13 mouse cellular contexts compared by ENCODE assay signal in genomic region chr11:107454546-107455462, GRCm38 (mm10). TPM values are rescaled to one million over a fixed set of nuclear protein-coding genes. Genes with fewer than 3 reads are reported as not detected.
DNase-seq lines count a peak whose midpoint lies in the region; ATAC-seq and TF ChIP-seq lines count a peak whose summit lies in the region.
"Had no signal": no experiment of that assay in that cellular context is flagged by ENCODE, and none has a peak within 500 bp of the region (broad histone marks: within the 10 kb centered on the region; RNA-seq: fewer than 3 reads in every experiment).

No protein-coding gene starts in this region.

- no peaks in the 10 kb centered on the region for H3K36me3 ChIP-seq in heart, embryonic 11.5 days (ENCODE audit: control insufficient read depth, insufficient read depth, low read length)
- peaks cover 4% of the 10 kb centered on the region; the same call in 1 of the 2 replicates for H3K36me3 ChIP-seq in liver, embryonic 11.5 days (ENCODE audit: control insufficient read depth, insufficient read depth, low read length)
- H3K36me3 ChIP-seq in stomach, postnatal 0 days (ENCODE audit: control insufficient read depth, insufficient read depth, low read length) = no peaks in the 10 kb centered on the region

- WGBS in heart, embryonic 11.5 days (ENCODE audit: insufficient replicate concordance) = 57% methylated on average over 16 of the region's 19 CpGs
- WGBS in liver, embryonic 11.5 days = 46% methylated on average over 16 of the region's 19 CpGs
- 32% methylated on average over 16 of the region's 19 CpGs for WGBS in stomach, postnatal 0 days

- no peak for TF ChIP-seq EP300 in stomach, postnatal 0 days (optimal IDR thresholded peaks at IDR 0.05)

- ATAC-seq in heart, embryonic 11.5 days (replicated peaks; ENCODE audit: insufficient number of reproducible peaks, low FRiP score, low TSS enrichment) = no peak
- ATAC-seq in liver, embryonic 11.5 days (replicated peaks; ENCODE audit: low FRiP score) = peak; percentile 37
- ATAC-seq in stomach, postnatal 0 days (ENCODE audit: low FRiP score, low TSS enrichment) = no peak
- ATAC-seq in inflammation-experienced regulatory T-cells, adult 6 months = no peak
- ATAC-seq in megakaryocyte-erythroid progenitor cell, adult 5-6 weeks (replicated peaks; ENCODE audit: low FRiP score, low TSS enrichment, poor library complexity, severe bottlenecking) = no peak

- no peak for DNase-seq in heart, adult 18-20 months
- peak; percentile 16 for DNase-seq in right cerebral cortex, postnatal 14 days
- no peak for DNase-seq in right cerebral cortex, postnatal 10 days (ENCODE audit: low spot score in 2 of 2)
- DNase-seq in liver, embryonic 11.5 days (ENCODE audit: low spot score) = no peak
- DNase-seq in stomach, postnatal 0 days (ENCODE audit: low spot score) = peak; percentile 50
- DNase-seq: cerebellum, adult 11-12 months; gastrocnemius, postnatal 36 days; retina, postnatal 1 day had no signal

- no peak overlapping the region for H3K27ac ChIP-seq in heart, embryonic 11.5 days (ENCODE audit: low read depth, low read length)
- H3K27ac ChIP-seq in liver, embryonic 11.5 days (ENCODE audit: low read depth, low read length) = no peak overlapping the region
- no peak overlapping the region for H3K27ac ChIP-seq in stomach, postnatal 0 days (replicated peaks)
- H3K27ac ChIP-seq: limb, embryonic 13.5 days had no signal

- H3K4me2 ChIP-seq in heart, embryonic 11.5 days = peak overlapping the region; percentile 22; the same call in 1 of the 2 replicates
- peak overlapping the region; percentile 57 for H3K4me2 ChIP-seq in liver, embryonic 11.5 days
- H3K4me2 ChIP-seq in stomach, postnatal 0 days (replicated peaks; ENCODE audit: low read depth) = peak overlapping the region; percentile 32
- H3K4me2 ChIP-seq: limb, embryonic 13.5 days had no signal

- no peak overlapping the region for H3K4me3 ChIP-seq in heart, embryonic 11.5 days (ENCODE audit: low read depth, low read length)
- peak overlapping the region; percentile 14; the same call in 1 of the 2 replicates for H3K4me3 ChIP-seq in liver, embryonic 11.5 days (ENCODE audit: low read depth, low read length)
- peak overlapping the region; percentile 10; the same call in 1 of the 2 replicates for H3K4me3 ChIP-seq in stomach, postnatal 0 days (ENCODE audit: low read depth, low read length)
- H3K4me3 ChIP-seq: limb, embryonic 13.5 days had no signal

- H3K4me1 ChIP-seq in heart, embryonic 11.5 days (ENCODE audit: control insufficient read depth, insufficient read depth, low read length) = peaks cover 11% of the 10 kb centered on the region
- peaks cover 31% of the 10 kb centered on the region for H3K4me1 ChIP-seq in liver, embryonic 11.5 days (replicated peaks; ENCODE audit: control insufficient read depth, insufficient read depth, low read length)
- H3K4me1 ChIP-seq in stomach, postnatal 0 days (replicated peaks; ENCODE audit: control insufficient read depth, insufficient read depth) = no peaks in the 10 kb centered on the region

- no peak overlapping the region for H3K9ac ChIP-seq in heart, embryonic 11.5 days (ENCODE audit: low read depth, low read length)
- peak overlapping the region; percentile 17; the same call in 1 of the 2 replicates for H3K9ac ChIP-seq in liver, embryonic 11.5 days (ENCODE audit: low read depth, low read length)
- H3K9ac ChIP-seq in stomach, postnatal 0 days (ENCODE audit: low read length) = no peak overlapping the region
- H3K9ac ChIP-seq: limb, embryonic 13.5 days had no signal

- no peaks in the 10 kb centered on the region for H3K9me3 ChIP-seq in heart, embryonic 11.5 days (replicated peaks; ENCODE audit: control insufficient read depth, low read length)
- no peaks in the 10 kb centered on the region for H3K9me3 ChIP-seq in liver, embryonic 11.5 days (ENCODE audit: control insufficient read depth, low read length)
- H3K9me3 ChIP-seq in stomach, postnatal 0 days (ENCODE audit: control insufficient read depth, low read length) = no peaks in the 10 kb centered on the region
- H3K9me3 ChIP-seq: limb, embryonic 13.5 days had no signal

- H3K27me3 ChIP-seq in heart, embryonic 11.5 days (ENCODE audit: control insufficient read depth, insufficient read depth, low read length) = no peaks in the 10 kb centered on the region
- no peaks in the 10 kb centered on the region for H3K27me3 ChIP-seq in liver, embryonic 11.5 days (replicated peaks; ENCODE audit: control insufficient read depth, insufficient read depth, low read length)
- no peaks in the 10 kb centered on the region for H3K27me3 ChIP-seq in stomach, postnatal 0 days (ENCODE audit: control insufficient read depth, insufficient read depth, low read length)
- H3K27me3 ChIP-seq: CH12.LX; limb, embryonic 13.5 days had no signal

- no peak for TF ChIP-seq CTCF in stomach, postnatal 0 days (IDR thresholded peaks at IDR 0.05; ENCODE audit: low read depth)

RNA-seq across cellular contexts. Expression of gene Pitpnc1, which starts 15.7 kb away (rescaled TPM):
- polyA plus RNA-seq in heart, embryonic 11.5 days (2014; fragmentation: Nextera tagmentation; extraction: Ambion mirVana) = 9.7 and 10.9 TPM in 2 replicates
- 10 to 100 TPM; 74.8 to 76.3 TPM for total RNA-seq in heart, adult 18-20 months (2021)
- polyA plus RNA-seq in liver, embryonic 11.5 days (2014; fragmentation: Nextera tagmentation; extraction: Ambion mirVana) = 19.2 and 19.4 TPM in 2 replicates
- 5.0 and 5.1 TPM in 2 replicates for polyA plus RNA-seq in stomach, postnatal 0 days (2015; fragmentation: Nextera tagmentation; extraction: Ambion mirVana)
- polyA plus RNA-seq in inflammation-experienced regulatory T-cells, adult 6 months (2017; shearing (Covaris generic)) = 100 to 1,000 TPM in 2 of 3 experiments, 10 to 100 TPM in 1; 72.1 to 124 (median 106) TPM
- total RNA-seq in megakaryocyte-erythroid progenitor cell, adult 5-6 weeks (2014; fragmentation: Nextera tagmentation) = 35.0 and 44.4 TPM in 2 replicates
- 28.6 and 33.9 TPM in 2 replicates for total RNA-seq in megakaryocyte-erythroid progenitor cell, adult 5-6 weeks (2017)

RNA-seq across cellular contexts. Expression of gene Psmd12, which starts 24.5 kb away (rescaled TPM):
- polyA plus RNA-seq in heart, embryonic 11.5 days (2014; fragmentation: Nextera tagmentation; extraction: Ambion mirVana) = 178 and 179 TPM in 2 replicates
- 10 to 100 TPM; 93.3 to 94.7 TPM for total RNA-seq in heart, adult 18-20 months (2021)
- polyA plus RNA-seq in liver, embryonic 11.5 days (2014; fragmentation: Nextera tagmentation; extraction: Ambion mirVana) = 222 and 237 TPM in 2 replicates
- polyA plus RNA-seq in stomach, postnatal 0 days (2015; fragmentation: Nextera tagmentation; extraction: Ambion mirVana) = 137 TPM in 2 replicates
- polyA plus RNA-seq in inflammation-experienced regulatory T-cells, adult 6 months (2017; shearing (Covaris generic)) = 100 to 1,000 TPM; 115 to 161 (median 118) TPM
- 94.9 and 97.5 TPM in 2 replicates for total RNA-seq in megakaryocyte-erythroid progenitor cell, adult 5-6 weeks (2014; fragmentation: Nextera tagmentation)
- 181 and 220 TPM in 2 replicates for total RNA-seq in megakaryocyte-erythroid progenitor cell, adult 5-6 weeks (2017)

Comparison
In these comparisons a context has a peak if more than half of its experiments do, and no peak if none do; other contexts are left out.
1. DNase-seq: peak in right cerebral cortex, postnatal 14 days (single experiment) and stomach, postnatal 0 days (single experiment); none in heart, adult 18-20 months (0 of 2), right cerebral cortex, postnatal 10 days (0 of 2) and liver, embryonic 11.5 days (single experiment).
2. Peak in every context shown above with its lines, with median percentiles within 50 percentile points of each other: H3K4me2 ChIP-seq.